Mouse (Mus musculus) G1E (cell line): Measurements from ENCODE around the gene Acmsd.

Source experiments
- CTCF ChIP-seq: IDR thresholded peaks from 2 replicates; pipeline ENCODE4 v1.5.1; 2012; ENCODE audit warnings: low read depth, low read length, inconsistent platforms, mixed read lengths
- POLR2AphosphoS5 ChIP-seq: IDR thresholded peaks from 2 replicates; pipeline ENCODE4 v1.6.1; 2012; ENCODE audit warnings: low read depth, low read length, inconsistent platforms; ENCODE audit not compliant: insufficient replicate concordance

DNA sequence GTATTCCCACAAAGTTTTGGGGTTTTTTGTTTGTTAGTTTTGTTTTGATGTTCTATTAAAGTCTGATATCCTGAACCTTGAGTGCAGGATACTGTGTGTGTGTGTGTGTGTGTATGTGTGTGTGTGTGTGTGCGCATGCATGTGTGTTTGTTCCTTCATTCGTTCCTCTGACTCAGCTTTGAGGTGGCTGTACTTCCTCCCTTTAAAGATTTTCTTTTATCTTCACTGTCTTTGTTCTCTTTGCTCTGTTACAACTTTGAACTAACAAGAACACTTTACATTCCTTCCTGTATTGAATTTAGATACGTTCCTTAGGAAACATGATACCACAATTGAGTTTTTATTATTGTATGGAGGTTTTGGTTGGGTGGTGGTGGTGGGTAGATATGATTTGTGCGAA lies 67.1 kb downstream of the Acmsd start:
- TF ChIP-seq CTCF (no peak), POLR2AphosphoS5 (no peak)
